Mouse (Mus musculus): ENCODE data around the gene Lrrc36.

Gene Lrrc36

GRCm38 (mm10) chr8:105431743-105432515, 18.6 kb downstream of the Lrrc36 start:
- DNase-seq (ENCODE audit: low read depth in 1 of 2, low spot score in 2 of 2), result no peak

- no peak for DNase-seq (ENCODE audit: low read depth in 1 of 2, low spot score in 2 of 2)
These were observed 19.6 kb downstream of the Lrrc36 start for GRCm38 (mm10) chr8:105433021-105433420.

GRCm38 (mm10) chr8:105433511-105433910, 20.1 kb downstream of the Lrrc36 start:
- DNase-seq (ENCODE audit: low read depth in 1 of 2, low spot score in 2 of 2), result no peak

- DNase-seq (ENCODE audit: low read depth in 1 of 2, low spot score in 2 of 2), result no peak
These were observed 20.8 kb downstream of the Lrrc36 start for GRCm38 (mm10) chr8:105434136-105434535.

GRCm38 (mm10) chr8:105436218-105436617, 22.8 kb downstream of the Lrrc36 start:
- DNase-seq (ENCODE audit: low read depth in 1 of 2, low spot score in 2 of 2), result no peak

- DNase-seq (ENCODE audit: low read depth in 1 of 2, low spot score in 2 of 2), result no peak
These were observed 23.8 kb downstream of the Lrrc36 start for GRCm38 (mm10) chr8:105437078-105437748.

- DNase-seq (ENCODE audit: low read depth in 1 of 2, low spot score in 2 of 2), result no peak
These were observed 25.5 kb downstream of the Lrrc36 start for GRCm38 (mm10) chr8:105438865-105439264.

GRCm38 (mm10) chr8:105441433-105441832, 28.1 kb downstream of the Lrrc36 start:
- DNase-seq (ENCODE audit: low read depth in 1 of 2, low spot score in 2 of 2), result peak in 1 of 2 experiments; percentile 52

GRCm38 (mm10) chr8:105442661-105443060, 29.3 kb downstream of the Lrrc36 start:
- no peak for DNase-seq (ENCODE audit: low read depth in 1 of 2, low spot score in 2 of 2)

GRCm38 (mm10) chr8:105445296-105446126, 32.1 kb downstream of the Lrrc36 start:
- DNase-seq (ENCODE audit: low read depth in 1 of 2, low spot score in 2 of 2), result no peak

GRCm38 (mm10) chr8:105446127-105446552, 32.8 kb downstream of the Lrrc36 start:
- no peak for DNase-seq (ENCODE audit: low read depth in 1 of 2, low spot score in 2 of 2)

GRCm38 (mm10) chr8:105448188-105448587, 34.8 kb downstream of the Lrrc36 start:
- DNase-seq (ENCODE audit: low read depth in 1 of 2, low spot score in 2 of 2), result no peak

- DNase-seq (ENCODE audit: low read depth in 1 of 2, low spot score in 2 of 2), result no peak
These were observed 35.2 kb downstream of the Lrrc36 start for GRCm38 (mm10) chr8:105448596-105448995.

- no peak for DNase-seq (ENCODE audit: low read depth in 1 of 2, low spot score in 2 of 2)
These were observed 37.6 kb downstream of the Lrrc36 start for GRCm38 (mm10) chr8:105450977-105451376.

GRCm38 (mm10) chr8:105451903-105452603, 38.7 kb downstream of the Lrrc36 start:
- no peak for DNase-seq (ENCODE audit: low read depth in 1 of 2, low spot score in 2 of 2)

- no peak for DNase-seq (ENCODE audit: low read depth in 1 of 2, low spot score in 2 of 2)
These were observed 39.9 kb downstream of the Lrrc36 start for GRCm38 (mm10) chr8:105453296-105453695.

GRCm38 (mm10) chr8:105454088-105454487, 40.7 kb downstream of the Lrrc36 start:
- DNase-seq (ENCODE audit: low read depth in 1 of 2, low spot score in 2 of 2), result no peak

- DNase-seq (ENCODE audit: low read depth in 1 of 2, low spot score in 2 of 2), result no peak
These were observed 41.8 kb downstream of the Lrrc36 start for GRCm38 (mm10) chr8:105455218-105455617.

GRCm38 (mm10) chr8:105461085-105461803, 47.9 kb downstream of the Lrrc36 start:
- no peak for DNase-seq (ENCODE audit: low read depth in 1 of 2, low spot score in 2 of 2)

GRCm38 (mm10) chr8:105464595-105464994, 51.2 kb downstream of the Lrrc36 start:
- DNase-seq (ENCODE audit: low read depth in 1 of 2, low spot score in 2 of 2), result no peak
